Mouse (Mus musculus) left cerebral cortex, adult 6 months (tissue): ENCODE data around the gene Nol4l. TPM values are rescaled to one million over a fixed set of nuclear protein-coding genes. Genes with fewer than 3 reads are reported as not detected.

Experiments
- long read RNA-seq, 2 experiments: library from polyadenylated mRNA; unstranded; transcript quantifications; one replicate each; pipeline ENCODE4 v2.0.0; 2019 to 2020
- polyA plus RNA-seq: library from polyadenylated mRNA; unstranded; fragments of <200 nt; fragmentation: Nextera tagmentation; gene quantifications from 2 replicates; pipeline ENCODE4 v1.2.3, GENCODE M21; 2021

Nol4l gene
- 10.8 and 15.0 TPM in 2 replicates for polyA plus RNA-seq
- long read RNA-seq, experiment 1, full-length matches to known transcripts, result 4 of 52 reads
- long read RNA-seq, experiment 1, partial matches to known transcripts, result 11 of 52 reads
- long read RNA-seq, experiment 1, other reads (novel, unspliced or antisense), result 37 of 52 reads
- long read RNA-seq, experiment 2, full-length matches to known transcripts, result 1 of 10 reads
- long read RNA-seq, experiment 2, partial matches to known transcripts, result 0 of 10 reads
- long read RNA-seq, experiment 2, other reads (novel, unspliced or antisense), result 9 of 10 reads

GRCm38 (mm10) chr2:153529931-153530766 lies at the start of gene Nol4l:
Gene Nol4l, minus strand, starts transcription at chr2:153529971.

GRCm38 (mm10) chr2:153492573-153493392 lies 37.0 kb downstream of the Nol4l start, which contains the start of gene 4930404H24Rik:
Gene 4930404H24Rik, plus strand, starts transcription at chr2:153492790.

Other genes starting within 250 kb of the Nol4l start
- 5.0 and 6.4 TPM in 2 replicates for gene Kif3b, start 238.6 kb downstream of the Nol4l start, polyA plus RNA-seq
- gene Asxl1, start 184.1 kb downstream of the Nol4l start, polyA plus RNA-seq, result 2.6 and 4.5 TPM in 2 replicates
- gene 4930404H24Rik, start 37.2 kb downstream of the Nol4l start, polyA plus RNA-seq, result not detected in 2 replicates
- 30.4 and 40.1 TPM in 2 replicates for gene Commd7, start 102.8 kb upstream of the Nol4l start, polyA plus RNA-seq
- gene Dnmt3b, start 119.5 kb upstream of the Nol4l start, polyA plus RNA-seq, result 0.11 TPM in 2 replicates
- 0.06 and 0.16 TPM in 2 replicates for gene Dnmt3c, start 166.7 kb upstream of the Nol4l start, polyA plus RNA-seq
- gene Mapre1, start 211.3 kb upstream of the Nol4l start, polyA plus RNA-seq, result 80.6 and 106 TPM in 2 replicates
- gene Efcab8, start 250.0 kb upstream of the Nol4l start, polyA plus RNA-seq, result not detected in 2 replicates